Mouse (Mus musculus): ENCODE results near the gene Ermard. TPM values are rescaled to one million over a fixed set of nuclear protein-coding genes. Genes with fewer than 3 reads are reported as not detected.

Gene Ermard
- polyA plus RNA-seq, 1 experiment from 2014 or later, result 58.7 TPM

GRCm38 (mm10) chr17:15066911-15067310, 25.9 kb downstream of the Ermard start:
- H3K27me3 ChIP-seq (ENCODE audit: control insufficient read depth, insufficient read depth, low read length), result no peaks in the 10 kb centered on the region
- no peak for ATAC-seq (replicated peaks; ENCODE audit: insufficient number of reproducible peaks, low FRiP score, low TSS enrichment, low read depth)
- no peak overlapping the region for H3K9ac ChIP-seq (replicated peaks; ENCODE audit: low read length)
- H3K4me1 ChIP-seq (ENCODE audit: control insufficient read depth, insufficient read depth, low read length), result no peaks in the 10 kb centered on the region
- no peaks in the 10 kb centered on the region for H3K36me3 ChIP-seq (replicated peaks; ENCODE audit: control insufficient read depth, insufficient read depth, low read depth, low read length)
- no peak overlapping the region for H3K27ac ChIP-seq (replicated peaks; ENCODE audit: low read depth, low read length)
- no peak overlapping the region for H3K4me3 ChIP-seq (ENCODE audit: low read depth, low read length)
- H3K4me2 ChIP-seq (ENCODE audit: low read depth, low read length), result no peak overlapping the region
- WGBS, result 66% methylated on average over 1 of the region's 1 CpGs
- H3K9me3 ChIP-seq (replicated peaks; ENCODE audit: control insufficient read depth, low read length), result no peaks in the 10 kb centered on the region
- no peak for DNase-seq (ENCODE audit: low spot score)

- H3K9me3 ChIP-seq (replicated peaks; ENCODE audit: control insufficient read depth, low read length), result no peaks in the 10 kb centered on the region
- no peaks in the 10 kb centered on the region for H3K4me1 ChIP-seq (ENCODE audit: control insufficient read depth, insufficient read depth, low read length)
- H3K4me3 ChIP-seq (ENCODE audit: low read depth, low read length), result no peak overlapping the region
- no peak overlapping the region for H3K4me2 ChIP-seq (ENCODE audit: low read depth, low read length)
- DNase-seq (ENCODE audit: low spot score) (no peak), ATAC-seq (replicated peaks; ENCODE audit: insufficient number of reproducible peaks, low FRiP score, low TSS enrichment, low read depth) (no peak)
- no peak overlapping the region for H3K9ac ChIP-seq (replicated peaks; ENCODE audit: low read length)
- no peaks in the 10 kb centered on the region for H3K36me3 ChIP-seq (replicated peaks; ENCODE audit: control insufficient read depth, insufficient read depth, low read depth, low read length)
- 58% methylated on average over 8 of the region's 8 CpGs for WGBS
- no peak overlapping the region for H3K27ac ChIP-seq (replicated peaks; ENCODE audit: low read depth, low read length)
- no peaks in the 10 kb centered on the region for H3K27me3 ChIP-seq (ENCODE audit: control insufficient read depth, insufficient read depth, low read length)
Observed at GRCm38 (mm10) chr17:15068040-15068792, 27.2 kb downstream of the Ermard start.

DNA sequence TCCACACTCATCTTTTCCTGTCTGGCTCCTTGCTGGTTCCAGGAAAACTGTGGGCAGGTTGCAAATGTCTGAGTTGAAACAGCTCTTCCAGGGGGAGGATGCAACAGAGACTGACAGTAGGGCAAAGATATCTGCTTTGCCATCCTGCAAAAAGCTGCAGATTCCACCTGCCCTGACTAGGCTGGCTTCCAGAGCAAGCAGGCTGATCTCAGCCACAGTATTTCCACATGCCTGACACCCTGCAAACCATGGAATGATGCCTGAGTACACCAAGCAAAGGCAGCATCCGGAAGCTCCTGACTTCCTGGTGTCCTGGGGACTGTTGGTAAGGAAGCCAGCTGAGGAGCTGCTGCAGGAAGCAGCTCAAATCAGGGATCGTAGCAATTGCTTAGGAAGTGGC, 28.1 kb downstream of the Ermard start:
- Histone ChIP-seq H3K4me2 (ENCODE audit: low read depth, low read length) (no peak overlapping the region), H3K36me3 (replicated peaks; ENCODE audit: control insufficient read depth, insufficient read depth, low read depth, low read length) (no peaks in the 10 kb centered on the region), H3K4me3 (ENCODE audit: low read depth, low read length) (no peak overlapping the region), H3K27me3 (ENCODE audit: control insufficient read depth, insufficient read depth, low read length) (no peaks in the 10 kb centered on the region), H3K9me3 (replicated peaks; ENCODE audit: control insufficient read depth, low read length) (no peaks in the 10 kb centered on the region), H3K27ac (replicated peaks; ENCODE audit: low read depth, low read length) (no peak overlapping the region), H3K4me1 (ENCODE audit: control insufficient read depth, insufficient read depth, low read length) (no peaks in the 10 kb centered on the region), H3K9ac (replicated peaks; ENCODE audit: low read length) (no peak overlapping the region)
- ATAC-seq (replicated peaks; ENCODE audit: insufficient number of reproducible peaks, low FRiP score, low TSS enrichment, low read depth), result no peak
- no peak for DNase-seq (ENCODE audit: low spot score)
- WGBS, result 65% methylated on average over 2 of the region's 2 CpGs

DNA sequence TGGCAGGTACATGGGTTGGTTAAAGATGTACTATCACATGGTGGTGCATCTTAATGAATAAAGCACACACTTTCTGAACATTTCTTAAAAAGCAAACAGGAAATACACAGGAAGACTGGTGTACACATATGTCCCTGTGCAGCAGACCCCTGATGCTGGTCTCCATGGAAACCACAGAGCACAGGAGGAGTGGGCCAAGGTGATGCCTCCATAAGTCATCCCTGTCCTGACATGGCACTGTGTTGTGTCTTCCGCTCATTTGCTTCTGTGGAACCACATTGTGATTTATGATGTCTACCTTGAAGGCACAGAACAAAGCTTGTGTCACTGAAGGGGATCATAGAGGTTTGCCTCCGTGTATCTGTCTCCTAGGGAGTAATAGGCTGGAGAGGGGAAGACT, 31.2 kb downstream of the Ermard start:
- Histone ChIP-seq H3K36me3 (replicated peaks; ENCODE audit: control insufficient read depth, insufficient read depth, low read depth, low read length) (no peaks in the 10 kb centered on the region), H3K4me1 (ENCODE audit: control insufficient read depth, insufficient read depth, low read length) (no peaks in the 10 kb centered on the region), H3K27me3 (ENCODE audit: control insufficient read depth, insufficient read depth, low read length) (no peaks in the 10 kb centered on the region), H3K9me3 (replicated peaks; ENCODE audit: control insufficient read depth, low read length) (no peaks in the 10 kb centered on the region), H3K4me2 (ENCODE audit: low read depth, low read length) (no peak overlapping the region), H3K4me3 (ENCODE audit: low read depth, low read length) (no peak overlapping the region), H3K9ac (replicated peaks; ENCODE audit: low read length) (no peak overlapping the region), H3K27ac (replicated peaks; ENCODE audit: low read depth, low read length) (no peak overlapping the region)
- no peak for DNase-seq (ENCODE audit: low spot score)
- WGBS, result 93% methylated on average over 2 of the region's 2 CpGs
- no peak for ATAC-seq (replicated peaks; ENCODE audit: insufficient number of reproducible peaks, low FRiP score, low TSS enrichment, low read depth)

DNA sequence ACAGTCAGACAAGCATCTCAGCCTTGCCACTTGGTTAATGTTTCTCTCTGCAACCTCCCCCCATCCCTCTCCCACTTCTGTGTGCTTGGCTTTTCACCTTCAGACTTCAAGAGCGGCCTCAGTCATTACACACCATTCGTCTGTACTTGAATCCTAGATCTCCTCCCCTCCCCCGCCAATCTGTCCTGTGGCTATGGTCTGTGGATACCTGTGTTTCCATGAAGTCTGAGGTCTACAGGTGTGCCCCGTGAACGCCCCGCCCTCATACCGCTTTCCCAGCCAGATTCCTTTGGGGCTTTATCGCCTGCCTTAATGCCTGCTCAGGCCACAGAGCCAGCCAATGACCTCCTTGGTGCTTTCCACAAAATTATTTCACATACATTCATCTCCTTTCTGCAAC, 34.0 kb downstream of the Ermard start:
- DNase-seq (ENCODE audit: low spot score) (no peak), ATAC-seq (replicated peaks; ENCODE audit: insufficient number of reproducible peaks, low FRiP score, low TSS enrichment, low read depth) (no peak)
- H3K27me3 ChIP-seq (ENCODE audit: control insufficient read depth, insufficient read depth, low read length), result no peaks in the 10 kb centered on the region
- no peak overlapping the region for H3K9ac ChIP-seq (replicated peaks; ENCODE audit: low read length)
- 80% methylated on average over 8 of the region's 8 CpGs for WGBS
- H3K9me3 ChIP-seq (replicated peaks; ENCODE audit: control insufficient read depth, low read length), result no peaks in the 10 kb centered on the region
- H3K27ac ChIP-seq (replicated peaks; ENCODE audit: low read depth, low read length), result no peak overlapping the region
- no peak overlapping the region for H3K4me2 ChIP-seq (ENCODE audit: low read depth, low read length)
- no peak overlapping the region for H3K4me3 ChIP-seq (ENCODE audit: low read depth, low read length)
- no peaks in the 10 kb centered on the region for H3K4me1 ChIP-seq (ENCODE audit: control insufficient read depth, insufficient read depth, low read length)
- H3K36me3 ChIP-seq (replicated peaks; ENCODE audit: control insufficient read depth, insufficient read depth, low read depth, low read length), result no peaks in the 10 kb centered on the region

GRCm38 (mm10) chr17:15077536-15077935, 36.5 kb downstream of the Ermard start:
- DNase-seq (ENCODE audit: low spot score) (no peak), ATAC-seq (replicated peaks; ENCODE audit: insufficient number of reproducible peaks, low FRiP score, low TSS enrichment, low read depth) (no peak)
- H3K9me3 ChIP-seq (replicated peaks; ENCODE audit: control insufficient read depth, low read length), result no peaks in the 10 kb centered on the region
- no peak overlapping the region for H3K27ac ChIP-seq (replicated peaks; ENCODE audit: low read depth, low read length)
- no peak overlapping the region for H3K9ac ChIP-seq (replicated peaks; ENCODE audit: low read length)
- no peaks in the 10 kb centered on the region for H3K36me3 ChIP-seq (replicated peaks; ENCODE audit: control insufficient read depth, insufficient read depth, low read depth, low read length)
- H3K27me3 ChIP-seq (ENCODE audit: control insufficient read depth, insufficient read depth, low read length), result no peaks in the 10 kb centered on the region
- WGBS, result 45% methylated on average over 2 of the region's 2 CpGs
- no peaks in the 10 kb centered on the region for H3K4me1 ChIP-seq (ENCODE audit: control insufficient read depth, insufficient read depth, low read length)
- H3K4me3 ChIP-seq (ENCODE audit: low read depth, low read length), result no peak overlapping the region
- H3K4me2 ChIP-seq (ENCODE audit: low read depth, low read length), result no peak overlapping the region

DNA sequence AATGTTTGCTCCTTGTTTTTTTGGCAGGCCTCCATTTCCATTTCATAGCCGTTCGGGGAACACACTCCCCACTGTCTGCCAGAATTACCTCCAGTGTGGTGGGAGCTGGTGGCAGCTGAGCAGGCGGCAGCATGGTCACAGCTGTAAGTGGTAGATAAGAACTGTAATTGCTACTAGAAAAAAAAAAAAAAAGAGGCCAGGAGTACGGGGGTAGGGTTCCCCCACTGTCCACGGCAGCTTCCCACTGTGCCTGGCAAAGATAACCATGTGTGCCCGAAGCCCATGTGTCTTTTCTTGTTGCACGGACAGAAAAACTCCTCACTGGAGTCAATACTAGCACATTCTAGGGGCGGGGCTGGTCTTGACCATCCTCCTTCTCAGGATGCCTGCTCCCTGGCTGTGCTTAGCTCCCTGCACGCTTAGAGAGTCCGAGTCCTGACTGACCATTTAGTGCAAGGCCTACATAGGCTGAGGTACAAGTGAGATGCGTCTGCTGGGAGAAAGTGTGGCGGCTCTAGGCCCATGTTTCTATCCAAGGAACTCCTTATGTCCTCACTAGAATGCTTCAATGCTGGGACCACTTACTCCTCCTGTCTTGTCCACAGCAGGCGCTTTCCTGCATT, 43.3 kb downstream of the Ermard start:
- DNase-seq (ENCODE audit: low spot score) (no peak), ATAC-seq (replicated peaks; ENCODE audit: insufficient number of reproducible peaks, low FRiP score, low TSS enrichment, low read depth) (no peak; the same call in 1 of the 2 replicates)
- H3K36me3 ChIP-seq (replicated peaks; ENCODE audit: control insufficient read depth, insufficient read depth, low read depth, low read length), result no peaks in the 10 kb centered on the region
- WGBS, result 71% methylated on average over 13 of the region's 13 CpGs
- H3K9me3 ChIP-seq (replicated peaks; ENCODE audit: control insufficient read depth, low read length), result no peaks in the 10 kb centered on the region
- no peak overlapping the region for H3K4me2 ChIP-seq (ENCODE audit: low read depth, low read length)
- no peak overlapping the region for H3K4me3 ChIP-seq (ENCODE audit: low read depth, low read length)
- peaks cover 3% of the 10 kb centered on the region for H3K4me1 ChIP-seq (ENCODE audit: control insufficient read depth, insufficient read depth, low read length)
- no peak overlapping the region for H3K9ac ChIP-seq (replicated peaks; ENCODE audit: low read length)
- no peaks in the 10 kb centered on the region for H3K27me3 ChIP-seq (ENCODE audit: control insufficient read depth, insufficient read depth, low read length)
- H3K27ac ChIP-seq (replicated peaks; ENCODE audit: low read depth, low read length), result no peak overlapping the region

DNA sequence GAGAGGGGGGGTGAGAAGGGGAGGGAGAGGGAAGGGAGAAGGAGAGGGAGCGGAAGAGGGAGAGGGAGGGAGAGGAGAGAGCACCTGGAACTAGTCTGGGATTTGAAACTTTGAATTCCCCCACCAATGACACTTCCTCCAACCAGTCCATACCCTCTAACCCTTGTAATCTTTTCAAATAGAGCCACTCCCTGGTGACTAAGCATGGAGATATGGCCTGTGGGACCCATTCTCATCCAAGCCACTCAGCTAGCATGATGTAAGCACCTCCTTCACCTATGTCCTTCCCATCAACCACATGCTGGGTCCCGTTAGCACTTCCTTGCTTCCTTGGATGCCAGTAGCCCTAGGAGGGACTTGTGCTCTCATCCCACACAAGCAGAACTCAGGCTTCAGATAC, 44.0 kb downstream of the Ermard start:
- Histone ChIP-seq H3K36me3 (replicated peaks; ENCODE audit: control insufficient read depth, insufficient read depth, low read depth, low read length) (no peaks in the 10 kb centered on the region), H3K4me2 (ENCODE audit: low read depth, low read length) (no peak overlapping the region), H3K4me1 (ENCODE audit: control insufficient read depth, insufficient read depth, low read length) (peaks cover 3% of the 10 kb centered on the region), H3K27me3 (ENCODE audit: control insufficient read depth, insufficient read depth, low read length) (no peaks in the 10 kb centered on the region), H3K9me3 (replicated peaks; ENCODE audit: control insufficient read depth, low read length) (no peaks in the 10 kb centered on the region), H3K4me3 (ENCODE audit: low read depth, low read length) (no peak overlapping the region), H3K27ac (replicated peaks; ENCODE audit: low read depth, low read length) (no peak overlapping the region), H3K9ac (replicated peaks; ENCODE audit: low read length) (no peak overlapping the region)
- DNase-seq (ENCODE audit: low spot score) (no peak), ATAC-seq (replicated peaks; ENCODE audit: insufficient number of reproducible peaks, low FRiP score, low TSS enrichment, low read depth) (no peak)
- 73% methylated on average over 2 of the region's 2 CpGs for WGBS

Data from embryonic facial prominence, embryonic 11.5 days (tissue).